In the genomic region with DNA sequence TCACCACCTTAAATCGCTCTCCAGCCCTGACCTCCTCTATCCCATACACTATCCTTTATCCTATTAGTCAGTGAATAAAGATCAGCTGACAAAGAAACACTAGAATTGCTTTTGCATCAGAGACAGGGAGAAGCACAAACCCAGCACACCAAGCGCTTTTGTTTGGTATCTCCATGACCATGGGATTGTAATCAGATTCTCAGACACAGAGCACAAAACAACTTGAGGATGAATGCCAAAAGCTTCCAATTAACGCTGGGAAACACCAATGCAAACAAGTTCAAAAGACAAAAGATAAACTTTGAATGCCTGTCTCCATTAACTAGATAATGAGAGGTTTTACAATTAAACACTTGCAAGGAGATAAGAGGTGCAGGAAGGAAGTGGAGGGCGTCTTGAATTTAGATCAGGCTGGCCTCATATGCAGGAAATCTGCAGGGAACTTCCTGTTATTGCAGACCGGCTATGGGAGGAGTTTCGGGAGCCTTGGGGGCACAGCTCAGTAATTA, we compare ENCODE assay signal across 8 mouse cellular contexts.
DNase-seq lines count a peak whose midpoint lies in the region; ATAC-seq and TF ChIP-seq lines count a peak whose summit lies in the region.
"Had no signal": no experiment of that assay in that cellular context is flagged by ENCODE, and none has a peak within 500 bp of the region (broad histone marks: within the 10 kb centered on the region; RNA-seq: fewer than 3 reads in every experiment).

No protein-coding gene starts in this region.

- H3K27me3 ChIP-seq in liver, adult 2 months (ENCODE audit: control insufficient read depth, insufficient read depth, low read length): no peaks in the 10 kb centered on the region
- H3K27me3 ChIP-seq in forebrain, embryonic 10.5 days (ENCODE audit: poor library complexity, severe bottlenecking): peaks cover 19% of the 10 kb centered on the region
- no peaks in the 10 kb centered on the region for H3K27me3 ChIP-seq in midbrain, embryonic 13.5 days

- no peak overlapping the region for H3K4me3 ChIP-seq in liver, adult 2 months (ENCODE audit: insufficient read depth, low read depth, low read length)
- no peak overlapping the region for H3K4me3 ChIP-seq in forebrain, embryonic 10.5 days
- no peak overlapping the region for H3K4me3 ChIP-seq in midbrain, embryonic 13.5 days (replicated peaks)

- H3K27ac ChIP-seq in liver, adult 2 months (replicated peaks; ENCODE audit: insufficient read depth, low read depth, low read length): no peak overlapping the region
- H3K27ac ChIP-seq in forebrain, embryonic 10.5 days: peak overlapping the region; percentile 12; the same call in 1 of the 2 replicates
- 0 out of 2 replicates have a peak overlapping the region, but pooled peaks have one; percentile 3 for H3K27ac ChIP-seq in midbrain, embryonic 13.5 days

- no peak overlapping the region for H3K4me2 ChIP-seq in midbrain, embryonic 13.5 days (replicated peaks)
- H3K4me2 ChIP-seq: liver, embryonic 11.5 days had no signal

- no peaks in the 10 kb centered on the region; the same call in 1 of the 2 replicates for H3K9me3 ChIP-seq in forebrain, embryonic 10.5 days
- no peaks in the 10 kb centered on the region for H3K9me3 ChIP-seq in midbrain, embryonic 13.5 days

- intact Hi-C loops in heart, postnatal 14 days (cut with DNase I): no loop called here

- no peaks in the 10 kb centered on the region for H3K79me2 ChIP-seq in liver, adult 2 months (ENCODE audit: control insufficient read depth, insufficient read depth, low read length)

- DNase-seq in liver, adult 2 months (ENCODE audit: extremely low read depth, low read depth, low spot score): peak; percentile 15
- DNase-seq in liver: no peak
- DNase-seq in forebrain, embryonic 10.5 days (ENCODE audit: extremely low spot score, low spot score): no peak
- peak; percentile 10 to 23 for DNase-seq in heart, postnatal 14 days
- no peak for DNase-seq in cerebellum, adult 9-10 months
- DNase-seq in spleen, postnatal 36 days (ENCODE audit: low spot score in 2 of 2): no peak

- no peaks in the 10 kb centered on the region for H3K36me3 ChIP-seq in liver, adult 2 months (ENCODE audit: control insufficient read depth, insufficient read depth, low read length)
- no peaks in the 10 kb centered on the region for H3K36me3 ChIP-seq in forebrain, embryonic 10.5 days (replicated peaks)
- no peaks in the 10 kb centered on the region for H3K36me3 ChIP-seq in midbrain, embryonic 13.5 days

- TF ChIP-seq CTCF in liver, adult 2 months (IDR thresholded peaks at IDR 0.05; ENCODE audit: low read depth, low read length): no peak

- WGBS in liver, adult 2 months: 16% methylated on average over 6 of the region's 6 CpGs
- 15% methylated on average over 6 of the region's 6 CpGs for WGBS in forebrain, embryonic 10.5 days
- WGBS in midbrain, embryonic 13.5 days: 12% methylated on average over 6 of the region's 6 CpGs

- no peaks in the 10 kb centered on the region for H3K4me1 ChIP-seq in liver, adult 2 months (ENCODE audit: control insufficient read depth, insufficient read depth, low read length)
- peaks cover 23% of the 10 kb centered on the region for H3K4me1 ChIP-seq in forebrain, embryonic 10.5 days
- peaks cover 21% of the 10 kb centered on the region for H3K4me1 ChIP-seq in midbrain, embryonic 13.5 days (replicated peaks)

- no peak for TF ChIP-seq POLR2A in liver, adult 2 months (IDR thresholded peaks at IDR 0.05; ENCODE audit: extremely low read depth, insufficient read depth, low read length)

- no peak overlapping the region for H3K9ac ChIP-seq in liver, adult 2 months (ENCODE audit: low read depth, low read length)
- no peak overlapping the region for H3K9ac ChIP-seq in midbrain, embryonic 13.5 days (replicated peaks)

- peak; percentile 53 for ATAC-seq in midbrain, embryonic 13.5 days

Comparison
In these comparisons a context has a peak if more than half of its experiments do, and no peak if none do; other contexts are left out.
1. DNase-seq: peak in liver, adult 2 months (single experiment) and heart, postnatal 14 days (2 of 2); none in liver (single experiment), forebrain, embryonic 10.5 days (single experiment), cerebellum, adult 9-10 months (single experiment) and spleen, postnatal 36 days (0 of 2).